10 mouse cellular contexts compared by ENCODE assay signal in the genomic region with DNA sequence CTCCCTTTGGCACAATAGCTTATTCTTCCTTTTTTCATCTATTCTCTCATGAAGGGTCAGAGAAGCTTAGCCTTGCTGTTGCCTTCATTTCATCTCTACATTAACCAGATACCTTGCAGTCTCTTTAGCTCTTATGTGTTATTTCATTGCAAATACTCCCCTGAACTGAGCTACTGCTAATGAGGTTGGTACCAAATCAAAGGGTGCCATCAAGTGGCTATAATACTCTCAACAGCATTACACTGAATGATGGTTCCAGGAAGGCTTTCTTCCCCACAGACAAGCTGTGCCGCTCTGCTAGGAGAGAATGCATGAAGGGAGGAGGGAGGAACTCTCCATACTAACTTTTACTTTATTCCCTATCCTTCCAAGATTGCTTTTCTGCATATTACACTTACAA.
A peak's percentile ranks its signal among the peaks of the same experiment; 100 is the strongest.
DNase-seq lines count a peak whose midpoint lies in the region; ATAC-seq lines count a peak whose summit lies in the region.
"Had no signal": no experiment of that assay in that cellular context is flagged by ENCODE, and none has a peak within 500 bp of the region (broad histone marks: within the 10 kb centered on the region; RNA-seq: fewer than 3 reads in every experiment).

No protein-coding gene starts in this region.

- ATAC-seq in hindbrain, embryonic 13.5 days (ENCODE audit: low FRiP score) = peak; percentile 63; the same call in 1 of the 2 replicates
- no peak for ATAC-seq in hindbrain, embryonic 11.5 days (ENCODE audit: low FRiP score)
- ATAC-seq in midbrain, embryonic 11.5 days (ENCODE audit: low FRiP score) = peak; percentile 69
- peak; percentile 95 for ATAC-seq in forebrain, embryonic 15.5 days (replicated peaks)

- no peaks in the 10 kb centered on the region for H3K9me3 ChIP-seq in hindbrain, embryonic 13.5 days
- H3K9me3 ChIP-seq in hindbrain, embryonic 11.5 days (ENCODE audit: control insufficient read depth, low read length) = no peaks in the 10 kb centered on the region
- H3K9me3 ChIP-seq in midbrain, embryonic 11.5 days (ENCODE audit: control insufficient read depth, low read length) = no peaks in the 10 kb centered on the region
- H3K9me3 ChIP-seq in midbrain, embryonic 10.5 days (replicated peaks) = no peaks in the 10 kb centered on the region
- no peaks in the 10 kb centered on the region for H3K9me3 ChIP-seq in forebrain, embryonic 15.5 days
- H3K9me3 ChIP-seq: embryonic facial prominence, embryonic 13.5 days; lung, embryonic 15.5 days had no signal

- no peak overlapping the region for H3K4me2 ChIP-seq in hindbrain, embryonic 13.5 days
- H3K4me2 ChIP-seq in hindbrain, embryonic 11.5 days (replicated peaks; ENCODE audit: low read depth, low read length) = no peak overlapping the region
- no peak overlapping the region for H3K4me2 ChIP-seq in midbrain, embryonic 11.5 days
- H3K4me2 ChIP-seq in forebrain, embryonic 15.5 days (replicated peaks) = no peak overlapping the region
- H3K4me2 ChIP-seq: embryonic facial prominence, embryonic 13.5 days; lung, embryonic 15.5 days had no signal

- no peak overlapping the region for H3K27ac ChIP-seq in hindbrain, embryonic 13.5 days
- H3K27ac ChIP-seq in hindbrain, embryonic 11.5 days (ENCODE audit: low read depth, low read length) = no peak overlapping the region
- H3K27ac ChIP-seq in midbrain, embryonic 11.5 days (ENCODE audit: low read depth, low read length) = no peak overlapping the region
- H3K27ac ChIP-seq in midbrain, embryonic 10.5 days (replicated peaks) = no peak overlapping the region
- H3K27ac ChIP-seq in forebrain, embryonic 15.5 days (replicated peaks) = no peak overlapping the region
- H3K27ac ChIP-seq: embryonic facial prominence, embryonic 13.5 days; lung, embryonic 15.5 days had no signal

- no peak overlapping the region for H3K4me3 ChIP-seq in hindbrain, embryonic 13.5 days
- no peak overlapping the region for H3K4me3 ChIP-seq in hindbrain, embryonic 11.5 days (ENCODE audit: low read depth, low read length)
- no peak overlapping the region for H3K4me3 ChIP-seq in midbrain, embryonic 11.5 days (ENCODE audit: low read depth, low read length)
- H3K4me3 ChIP-seq in midbrain, embryonic 10.5 days = no peak overlapping the region
- H3K4me3 ChIP-seq in forebrain, embryonic 15.5 days = no peak overlapping the region
- H3K4me3 ChIP-seq: embryonic facial prominence, embryonic 13.5 days; lung, embryonic 15.5 days had no signal

- WGBS in hindbrain, embryonic 13.5 days = 27% methylated on average over 1 of the region's 1 CpGs
- 57% methylated on average over 1 of the region's 1 CpGs for WGBS in hindbrain, embryonic 11.5 days
- whole genome bisulfite sequencing in midbrain, embryonic 11.5 days = 25% methylated on average over 1 of the region's 1 CpGs
- WGBS in midbrain, embryonic 10.5 days = 27% methylated on average over 1 of the region's 1 CpGs
- WGBS in forebrain, embryonic 15.5 days = 13% methylated on average over 1 of the region's 1 CpGs

- H3K4me1 ChIP-seq in hindbrain, embryonic 13.5 days (replicated peaks) = 0 out of 2 replicates have a peak, but pooled peaks cover 2% of the 10 kb centered on the region
- no peaks in the 10 kb centered on the region for H3K4me1 ChIP-seq in hindbrain, embryonic 11.5 days (replicated peaks; ENCODE audit: control insufficient read depth, insufficient read depth, low read length)
- peaks cover 5% of the 10 kb centered on the region; the same call in 1 of the 2 replicates for H3K4me1 ChIP-seq in midbrain, embryonic 11.5 days (ENCODE audit: control insufficient read depth, insufficient read depth, low read length)
- peaks cover 19% of the 10 kb centered on the region for H3K4me1 ChIP-seq in midbrain, embryonic 10.5 days
- peaks cover 10% of the 10 kb centered on the region; the same call in 1 of the 2 replicates for H3K4me1 ChIP-seq in forebrain, embryonic 15.5 days
- H3K4me1 ChIP-seq: embryonic facial prominence, embryonic 13.5 days; lung, embryonic 15.5 days had no signal

- H3K36me3 ChIP-seq in hindbrain, embryonic 13.5 days = no peaks in the 10 kb centered on the region
- H3K36me3 ChIP-seq in hindbrain, embryonic 11.5 days (ENCODE audit: control insufficient read depth, insufficient read depth, low read length) = no peaks in the 10 kb centered on the region
- no peaks in the 10 kb centered on the region for H3K36me3 ChIP-seq in midbrain, embryonic 11.5 days (ENCODE audit: control insufficient read depth, insufficient read depth, low read length)
- no peaks in the 10 kb centered on the region for H3K36me3 ChIP-seq in midbrain, embryonic 10.5 days
- H3K36me3 ChIP-seq in forebrain, embryonic 15.5 days = no peaks in the 10 kb centered on the region
- H3K36me3 ChIP-seq: lung, embryonic 15.5 days had no signal

- H3K27me3 ChIP-seq in hindbrain, embryonic 13.5 days = no peaks in the 10 kb centered on the region
- no peaks in the 10 kb centered on the region for H3K27me3 ChIP-seq in hindbrain, embryonic 11.5 days (ENCODE audit: control insufficient read depth, insufficient read depth, low read length)
- no peaks in the 10 kb centered on the region for H3K27me3 ChIP-seq in midbrain, embryonic 11.5 days (ENCODE audit: control insufficient read depth, insufficient read depth, low read length)
- H3K27me3 ChIP-seq in midbrain, embryonic 10.5 days (ENCODE audit: low read depth, poor library complexity, severe bottlenecking) = no peaks in the 10 kb centered on the region
- H3K27me3 ChIP-seq in forebrain, embryonic 15.5 days = no peaks in the 10 kb centered on the region
- H3K27me3 ChIP-seq: embryonic facial prominence, embryonic 13.5 days; lung, embryonic 15.5 days had no signal

- no peak for DNase-seq in hindbrain, embryonic 11.5 days (ENCODE audit: low spot score)
- DNase-seq in midbrain, embryonic 11.5 days (ENCODE audit: low spot score, missing footprints) = peak; percentile 85
- DNase-seq in midbrain, embryonic 10.5 days (ENCODE audit: low spot score) = no peak
- DNase-seq in telencephalon, adult 2 months (ENCODE audit: low read depth, low spot score) = peak; percentile 56
- DNase-seq in ovary, adult 18-20 months (ENCODE audit: low spot score) = no peak
- no peak for DNase-seq in thymus, postnatal 4 days

- no peak overlapping the region for H3K9ac ChIP-seq in hindbrain, embryonic 13.5 days
- H3K9ac ChIP-seq in hindbrain, embryonic 11.5 days (ENCODE audit: low read depth, low read length) = no peak overlapping the region
- H3K9ac ChIP-seq in midbrain, embryonic 11.5 days (ENCODE audit: low read length) = no peak overlapping the region
- no peak overlapping the region for H3K9ac ChIP-seq in forebrain, embryonic 15.5 days (replicated peaks)
- H3K9ac ChIP-seq: embryonic facial prominence, embryonic 13.5 days; lung, embryonic 15.5 days had no signal

Comparison
In these comparisons a context has a peak if more than half of its experiments do, and no peak if none do; other contexts are left out.
1. DNase-seq: peak in midbrain, embryonic 11.5 days (single experiment) and telencephalon, adult 2 months (single experiment); none in hindbrain, embryonic 11.5 days (single experiment), midbrain, embryonic 10.5 days (single experiment), ovary, adult 18-20 months (single experiment) and thymus, postnatal 4 days (single experiment).